Mouse (Mus musculus): ENCODE measurements around the gene Gm21913. TPM values are rescaled to one million over a fixed set of nuclear protein-coding genes. Genes with fewer than 3 reads are reported as not detected.
"Not testable (repeated sequence)": the region's sequence is repeated elsewhere in the genome, so short reads cannot be mapped to it uniquely, and the experiment has no call there.

Gene Gm21913
- not detected in 2 replicates for polyA plus RNA-seq (2015; fragmentation: Nextera tagmentation; extraction: Ambion mirVana)

DNA sequence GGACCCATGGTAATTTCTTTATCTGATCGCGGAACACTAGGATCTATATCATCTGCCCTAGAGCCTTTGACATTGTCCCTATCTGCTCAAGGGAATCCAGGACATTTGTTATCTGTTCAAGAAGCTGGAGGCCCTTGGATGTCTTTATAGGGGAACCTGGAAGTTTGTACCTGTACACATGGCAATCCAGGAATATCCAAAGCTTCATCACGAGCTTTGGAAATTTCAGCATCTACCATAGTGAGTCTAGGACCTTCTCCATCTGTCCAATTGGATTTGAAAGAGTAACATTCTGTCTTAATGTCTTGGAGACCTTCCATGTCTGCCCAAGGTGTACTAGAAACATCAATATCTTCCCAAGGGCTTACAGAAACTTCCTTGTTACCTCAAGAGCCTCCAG lies at the start of gene Gm21913:
Gm21913 (plus strand) TSS at position 301 of the 400 bp plus-strand sequence.
- not testable (repeated sequence) for H3K27me3 ChIP-seq (replicated peaks; ENCODE audit: insufficient read depth, low read length); H3K4me1 ChIP-seq (ENCODE audit: insufficient read depth, low read depth, low read length); DNase-seq (ENCODE audit: low spot score); ATAC-seq; H3K9ac ChIP-seq (replicated peaks; ENCODE audit: low read depth); H3K4me3 ChIP-seq (ENCODE audit: low read depth, low read length); H3K36me3 ChIP-seq (ENCODE audit: insufficient read depth, low read length); H3K4me2 ChIP-seq (replicated peaks; ENCODE audit: low read depth, low read length); H3K27ac ChIP-seq (ENCODE audit: low read length); H3K9me3 ChIP-seq (ENCODE audit: low read length)
- no CpG with 5 or more reads among the region's 3 CpGs for WGBS

Other genes with a start within 250 kb of the Gm21913 start
- not detected in 2 replicates for gene Gm29110, start 153.4 kb upstream of the Gm21913 start, polyA plus RNA-seq (2015; fragmentation: Nextera tagmentation; extraction: Ambion mirVana)